Comparison of ENCODE assay signal across 7 mouse cellular contexts in genomic region chr5:34252307-34252966, GRCm38 (mm10). TPM values are rescaled to one million over a fixed set of nuclear protein-coding genes. Genes with fewer than 3 reads are reported as not detected.
DNase-seq lines count a peak whose midpoint lies in the region; ATAC-seq lines count a peak whose summit lies in the region.

No protein-coding gene starts in this region.

- peaks cover 15% of the 10 kb centered on the region for H3K4me1 ChIP-seq in embryonic facial prominence, embryonic 13.5 days
- peaks cover 34% of the 10 kb centered on the region for H3K4me1 ChIP-seq in hindbrain, embryonic 10.5 days (replicated peaks)

- no peak overlapping the region for H3K4me3 ChIP-seq in embryonic facial prominence, embryonic 13.5 days
- no peak overlapping the region for H3K4me3 ChIP-seq in hindbrain, embryonic 10.5 days

- no peaks in the 10 kb centered on the region for H3K36me3 ChIP-seq in embryonic facial prominence, embryonic 13.5 days
- no peaks in the 10 kb centered on the region for H3K36me3 ChIP-seq in hindbrain, embryonic 10.5 days

- H3K27ac ChIP-seq in embryonic facial prominence, embryonic 13.5 days: peak overlapping the region; percentile 23; the same call in 1 of the 2 replicates
- peak overlapping the region; percentile 30 for H3K27ac ChIP-seq in hindbrain, embryonic 10.5 days

- WGBS in embryonic facial prominence, embryonic 13.5 days: 21% methylated on average over 4 of the region's 4 CpGs
- 72% methylated on average over 4 of the region's 4 CpGs for WGBS in hindbrain, embryonic 10.5 days

- no peak for ATAC-seq in embryonic facial prominence, embryonic 13.5 days (ENCODE audit: insufficient number of reproducible peaks, insufficient read depth, low FRiP score, low TSS enrichment, low read depth)
- no peak for ATAC-seq in erythroid progenitor cell, adult 5-6 weeks (replicated peaks; ENCODE audit: low FRiP score, poor library complexity, severe bottlenecking)

- no peak overlapping the region for H3K9ac ChIP-seq in embryonic facial prominence, embryonic 13.5 days

- no peaks in the 10 kb centered on the region for H3K9me3 ChIP-seq in embryonic facial prominence, embryonic 13.5 days
- no peaks in the 10 kb centered on the region for H3K9me3 ChIP-seq in hindbrain, embryonic 10.5 days

- peak; percentile 66 for DNase-seq in kidney, postnatal 10 days
- no peak for DNase-seq in kidney, adult 8-10 months
- DNase-seq in hindbrain, embryonic 10.5 days (ENCODE audit: low spot score): no peak
- DNase-seq in retina, postnatal 1 day: peak; percentile 95
- DNase-seq in yolk sac, embryonic 10.5 days (ENCODE audit: low spot score): no peak

- H3K4me2 ChIP-seq in embryonic facial prominence, embryonic 13.5 days: no peak overlapping the region

- H3K27me3 ChIP-seq in embryonic facial prominence, embryonic 13.5 days: no peaks in the 10 kb centered on the region
- H3K27me3 ChIP-seq in hindbrain, embryonic 10.5 days (ENCODE audit: insufficient read depth, poor library complexity, severe bottlenecking): no peaks in the 10 kb centered on the region

RNA-seq across cellular contexts. Expression of gene Zfyve28, which starts 35.8 kb away (rescaled TPM):
- 1.8 and 2.4 TPM in 2 replicates for polyA plus RNA-seq in embryonic facial prominence, embryonic 13.5 days (2015; fragmentation: Nextera tagmentation; extraction: Ambion mirVana)
- polyA plus RNA-seq in hindbrain, embryonic 10.5 days (2016; fragmentation: Nextera tagmentation; extraction: Ambion mirVana): 1.3 and 2.0 TPM in 2 replicates
- not detected in 2 replicates for total RNA-seq in erythroid progenitor cell, adult 5-6 weeks (2015; ENCODE audit: low replicate concordance)
- total RNA-seq in erythroid progenitor cell, adult 5-6 weeks (2017; ENCODE audit: low replicate concordance): 0.30 TPM in 1 of 2 replicates, not detected in the other

RNA-seq across cellular contexts. Expression of gene Cfap99, which starts 36.0 kb away (rescaled TPM):
- not detected in 2 replicates for polyA plus RNA-seq in embryonic facial prominence, embryonic 13.5 days (2015; fragmentation: Nextera tagmentation; extraction: Ambion mirVana)
- polyA plus RNA-seq in hindbrain, embryonic 10.5 days (2016; fragmentation: Nextera tagmentation; extraction: Ambion mirVana): not detected in 2 replicates
- total RNA-seq in erythroid progenitor cell, adult 5-6 weeks (2015; ENCODE audit: low replicate concordance): not detected in 2 replicates
- not detected in 2 replicates for total RNA-seq in erythroid progenitor cell, adult 5-6 weeks (2017; ENCODE audit: low replicate concordance)

Comparison
In these comparisons a context has a peak if more than half of its experiments do, and no peak if none do; other contexts are left out.
1. DNase-seq: peak in kidney, postnatal 10 days (single experiment) and retina, postnatal 1 day (single experiment); none in kidney, adult 8-10 months (0 of 2), hindbrain, embryonic 10.5 days (single experiment) and yolk sac, embryonic 10.5 days (single experiment).